ENCODE assay signal across 1 mouse cellular context in the genomic region with DNA sequence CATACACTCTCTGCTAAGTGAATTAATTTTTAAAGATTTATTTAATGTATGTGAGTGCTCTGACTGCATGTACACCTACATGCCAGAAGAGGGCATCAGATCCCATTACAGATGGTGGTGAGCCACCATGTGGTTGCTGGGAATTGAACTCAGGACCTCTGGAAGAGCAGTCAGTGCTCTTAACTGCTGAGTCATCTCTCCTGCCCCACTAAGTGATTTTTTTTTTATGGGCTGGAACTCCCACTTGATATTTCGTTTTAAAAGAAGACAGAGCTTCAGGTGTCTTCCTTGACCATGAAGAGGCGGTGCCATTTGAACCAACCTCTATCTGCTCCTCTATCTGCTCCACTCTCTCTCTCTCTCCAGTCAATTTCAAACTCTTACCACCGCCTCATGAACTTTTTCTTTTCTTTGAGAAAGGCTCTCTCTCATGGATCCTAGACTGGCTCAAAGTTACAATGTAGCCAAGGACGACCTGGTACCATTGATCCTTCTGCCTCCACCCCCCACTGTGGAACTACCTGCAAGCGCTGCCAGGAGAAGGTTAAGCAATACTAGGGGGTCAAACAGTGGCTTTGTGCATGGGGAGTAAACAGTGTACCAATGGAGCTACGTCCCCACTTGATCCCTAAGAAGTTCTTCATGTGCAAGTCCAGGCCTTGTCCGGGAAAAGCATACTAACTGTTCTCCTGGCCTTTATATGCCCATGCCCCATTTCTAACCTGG.
TF ChIP-seq lines count a peak whose summit lies in the region.

No protein-coding gene starts in this region.

TF ChIP-seq in MEL, 35 proteins besides CTCF, POLR2A, EP300 and RAD21:
- TF ChIP-seq MYC (IDR thresholded peaks at IDR 0.05; ENCODE audit: low read depth, low read length), result 0 out of 2 replicates have a peak, but pooled peaks have one; percentile 61
- TF ChIP-seq SMC3 (IDR thresholded peaks at IDR 0.05; ENCODE audit: low read depth, low read length), result peak; percentile 36
- TF ChIP-seq NRF1 (IDR thresholded peaks at IDR 0.05; ENCODE audit: insufficient read depth, low read depth, low read length, poor library complexity, severe bottlenecking), result no peak
